Mouse (Mus musculus) layer of hippocampus, adult 2 months (tissue): ENCODE measurements at regions not wholly inside any gene's neighbourhood (a gene's known extent, or its start where the extent isn't known, plus 50 kb on each side); places are given as distances from the start of the nearest gene placed in this dataset.

Source experiments
- DNase-seq, 2 experiments: peaks; one replicate each; pipeline ENCODE4 v3.0.0; 2022; ENCODE audit warnings: low spot score in 2 of 2
- H3K27ac ChIP-seq: fragments of 200-600 bp; 2 replicates; pipeline ENCODE4 v1.8.1; 2022
- H3K4me3 ChIP-seq: fragments of 200-600 bp; 2 replicates; pipeline ENCODE4 v1.8.1; 2022; ENCODE audit warnings: mild to moderate bottlenecking
- CTCF ChIP-seq: fragments of 200-600 bp; conservative IDR thresholded peaks from 2 replicates; pipeline ENCODE4 v1.8.1; 2022; ENCODE audit warnings: antibody characterized with exemption, mild to moderate bottlenecking, moderate library complexity

- Histone ChIP-seq H3K4me3 (no peak overlapping the region), H3K27ac (no peak overlapping the region)
- TF ChIP-seq CTCF = no peak
- DNase-seq = no peak
These were observed 81.9 kb downstream of the Edem1 start for GRCm38 (mm10) chr6:108910330-108910729.

- no peak for TF ChIP-seq CTCF
- H3K27ac ChIP-seq = no peak overlapping the region
These were observed 84.1 kb downstream of the Edem1 start for GRCm38 (mm10) chr6:108912539-108912938.

GRCm38 (mm10) chr6:108919372-108919913 is 91.0 kb downstream of the Edem1 start:
- no peak for DNase-seq
- Histone ChIP-seq H3K27ac (no peak overlapping the region), H3K4me3 (no peak overlapping the region)
- no peak for TF ChIP-seq CTCF

More at GRCm38 (mm10) chr6:108912539-108912938, 84.1 kb downstream of the Edem1 start:
- DNase-seq = no peak
- no peak overlapping the region for H3K4me3 ChIP-seq

- TF ChIP-seq CTCF = no peak
- H3K4me3 ChIP-seq = no peak overlapping the region
- no peak for DNase-seq
- H3K27ac ChIP-seq = no peak overlapping the region
These were observed 92.7 kb downstream of the Edem1 start for GRCm38 (mm10) chr6:108921181-108921580.

- Histone ChIP-seq H3K27ac (no peak overlapping the region), H3K4me3 (no peak overlapping the region)
- DNase-seq = no peak
- TF ChIP-seq CTCF = no peak
These were observed 94.1 kb downstream of the Edem1 start for GRCm38 (mm10) chr6:108922564-108922963.

- Histone ChIP-seq H3K27ac (no peak overlapping the region), H3K4me3 (no peak overlapping the region)
- no peak for DNase-seq
- no peak for TF ChIP-seq CTCF
These were observed 100.5 kb downstream of the Edem1 start for GRCm38 (mm10) chr6:108928981-108929380.

GRCm38 (mm10) chr6:108938646-108939045 is 110.2 kb downstream of the Edem1 start:
- no peak overlapping the region for H3K4me3 ChIP-seq
- TF ChIP-seq CTCF = no peak
- H3K27ac ChIP-seq = no peak overlapping the region
- no peak for DNase-seq

- no peak for DNase-seq
- H3K4me3 ChIP-seq = no peak overlapping the region
- H3K27ac ChIP-seq = no peak overlapping the region
- TF ChIP-seq CTCF = no peak
These were observed 113.8 kb downstream of the Edem1 start for GRCm38 (mm10) chr6:108942288-108942687.

GRCm38 (mm10) chr6:108952389-108952788 is 123.9 kb downstream of the Edem1 start:
- DNase-seq = no peak
- no peak for TF ChIP-seq CTCF
- Histone ChIP-seq H3K4me3 (no peak overlapping the region), H3K27ac (no peak overlapping the region)

GRCm38 (mm10) chr6:108962810-108963209 is 134.4 kb downstream of the Edem1 start:
- TF ChIP-seq CTCF = no peak
- Histone ChIP-seq H3K27ac (no peak overlapping the region), H3K4me3 (no peak overlapping the region)
- DNase-seq = no peak

- peak; percentile 88 for TF ChIP-seq CTCF
- Histone ChIP-seq H3K4me3 (no peak overlapping the region), H3K27ac (no peak overlapping the region)
- DNase-seq = peak; percentile 69 to 79
These were observed 134.9 kb downstream of the Edem1 start for GRCm38 (mm10) chr6:108963295-108963694.

GRCm38 (mm10) chr6:108969477-108970176 is 141.2 kb downstream of the Edem1 start:
- no peak overlapping the region for H3K4me3 ChIP-seq
- DNase-seq = no peak
- H3K27ac ChIP-seq = no peak overlapping the region
- TF ChIP-seq CTCF = no peak

- no peak for DNase-seq
- no peak for TF ChIP-seq CTCF
- H3K4me3 ChIP-seq = no peak overlapping the region
- H3K27ac ChIP-seq = no peak overlapping the region
These were observed 143.1 kb downstream of the Edem1 start for GRCm38 (mm10) chr6:108971415-108972089.

GRCm38 (mm10) chr6:108973701-108974100 is 145.3 kb downstream of the Edem1 start:
- TF ChIP-seq CTCF = peak; percentile 54
- H3K27ac ChIP-seq = no peak overlapping the region
- DNase-seq = no peak
- H3K4me3 ChIP-seq = no peak overlapping the region
